Mouse (Mus musculus): ENCODE results near the gene Hbq1a.
"Not testable (repeated sequence)": the region's sequence is repeated elsewhere in the genome, so short reads cannot be mapped to it uniquely, and the experiment has no call there.

- not testable (repeated sequence) for TF ChIP-seq CTCF (IDR thresholded peaks at IDR 0.05; ENCODE audit: borderline replicate concordance, insufficient read depth, low read length); POLR2A (IDR thresholded peaks at IDR 0.05; ENCODE audit: low read depth, low read length)
Measured at GRCm38 (mm10) chr11:32297417-32297816, 2.5 kb upstream of the Hbq1a start.
